Mouse (Mus musculus) liver, adult (tissue): ENCODE measurements around the gene H2-DMb2.

ENCODE experiments used
- GATA4 ChIP-seq: IDR thresholded peaks from 2 replicates; pipeline ENCODE4 v1.6.1; 2014; ENCODE audit warnings: mild to moderate bottlenecking, low read length; ENCODE audit not compliant: insufficient replicate concordance

H2-DMb2 gene

GRCm38 (mm10) chr17:34200772-34201505, 57.8 kb downstream of the H2-DMb2 start:
- TF ChIP-seq GATA4 = no peak
